Mouse (Mus musculus) lung, postnatal 4 days (tissue): ENCODE data around the gene Rin3.

Experiments
- DNase-seq, 2 experiments: peaks; one replicate each; pipeline ENCODE4 v3.0.0; 2021

The Rin3 gene

DNA sequence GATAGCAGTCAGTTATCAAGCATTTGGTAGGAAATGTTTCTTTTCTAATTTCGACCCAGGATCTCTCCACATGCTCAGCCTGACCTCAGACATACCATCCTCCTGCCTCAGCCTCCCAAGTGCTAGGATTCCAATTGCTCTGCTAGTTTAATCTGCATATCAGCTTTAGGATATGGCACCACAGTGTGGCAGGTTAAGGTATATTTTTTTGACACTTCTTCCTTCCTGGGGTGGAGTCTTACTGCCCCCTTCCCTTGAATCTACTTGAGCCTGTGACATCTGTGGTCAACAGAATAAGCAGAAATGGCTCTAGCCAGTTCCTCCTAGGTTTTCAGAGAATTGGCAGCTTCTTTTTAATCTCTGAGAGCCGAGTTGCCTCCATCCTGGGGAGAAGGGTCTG, 56.2 kb downstream of the Rin3 start:
- peak in 1 of 2 experiments; percentile 47 for DNase-seq

GRCm38 (mm10) chr12:102340471-102340870, 57.6 kb downstream of the Rin3 start:
- no peak for DNase-seq

GRCm38 (mm10) chr12:102342147-102342546, 59.3 kb downstream of the Rin3 start:
- no peak for DNase-seq

DNA sequence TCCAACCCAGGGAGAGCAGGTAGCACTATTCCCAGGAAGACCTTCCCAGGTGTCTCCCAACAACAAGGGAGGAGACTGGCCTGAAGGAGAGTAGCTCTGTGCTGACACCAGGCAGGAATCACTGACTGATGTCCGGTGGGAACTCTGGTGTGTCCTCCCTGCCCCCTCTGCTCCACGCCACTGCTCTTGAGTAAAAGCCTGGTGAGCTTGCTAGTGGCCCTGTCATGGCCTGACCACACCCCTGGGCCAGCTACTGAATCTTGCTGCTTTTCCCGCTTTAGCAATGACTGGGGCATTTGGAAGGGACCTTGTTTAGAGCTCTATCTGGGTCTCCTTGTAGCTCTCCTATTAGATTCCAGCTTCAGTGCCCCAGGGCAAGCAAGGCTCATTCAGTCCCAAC, 59.8 kb downstream of the Rin3 start:
- no peak for DNase-seq

DNA sequence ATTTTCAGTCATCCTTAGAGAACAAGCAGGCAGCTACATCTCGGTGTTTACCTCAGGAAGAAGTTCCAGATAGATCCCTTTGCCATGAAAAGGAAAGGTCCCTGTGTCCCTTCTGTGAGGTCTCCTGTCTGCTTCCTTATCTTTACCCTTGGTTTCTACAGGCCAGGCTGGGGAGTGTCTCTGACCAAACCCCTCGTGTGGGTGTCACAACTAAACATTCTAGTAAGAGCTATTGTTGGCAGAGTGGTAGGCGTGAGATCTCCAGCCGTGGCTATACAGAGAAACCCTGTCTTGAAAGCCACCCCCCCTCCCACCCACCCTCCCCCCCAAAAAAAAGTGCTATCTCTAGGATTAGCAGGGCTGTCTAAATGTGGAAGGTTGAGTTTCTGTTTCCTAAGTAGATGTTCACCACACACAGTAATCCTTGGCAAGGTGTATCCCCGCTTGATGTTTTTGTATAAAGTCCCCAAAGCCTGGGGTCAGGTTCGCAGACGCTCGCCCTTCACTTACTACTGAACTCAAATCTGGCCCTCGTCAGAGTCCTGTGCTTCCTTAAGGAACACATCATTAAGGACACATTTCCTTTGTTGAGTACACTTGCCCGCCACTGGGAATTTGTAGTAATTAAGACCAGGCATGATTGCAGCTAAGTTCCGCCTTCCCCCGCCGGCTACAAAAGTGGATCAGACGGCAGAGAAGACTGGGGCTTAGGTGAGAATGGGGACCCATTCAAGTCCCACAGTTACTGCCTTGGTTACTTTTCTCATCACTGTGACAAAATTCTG, 62.4 kb downstream of the Rin3 start:
- DNase-seq: no peak

- DNase-seq: peak in 1 of 2 experiments; percentile 71
Observed at GRCm38 (mm10) chr12:102346507-102346906, 63.7 kb downstream of the Rin3 start.

- DNase-seq: no peak
Observed at GRCm38 (mm10) chr12:102348447-102348846, 65.6 kb downstream of the Rin3 start.

DNA sequence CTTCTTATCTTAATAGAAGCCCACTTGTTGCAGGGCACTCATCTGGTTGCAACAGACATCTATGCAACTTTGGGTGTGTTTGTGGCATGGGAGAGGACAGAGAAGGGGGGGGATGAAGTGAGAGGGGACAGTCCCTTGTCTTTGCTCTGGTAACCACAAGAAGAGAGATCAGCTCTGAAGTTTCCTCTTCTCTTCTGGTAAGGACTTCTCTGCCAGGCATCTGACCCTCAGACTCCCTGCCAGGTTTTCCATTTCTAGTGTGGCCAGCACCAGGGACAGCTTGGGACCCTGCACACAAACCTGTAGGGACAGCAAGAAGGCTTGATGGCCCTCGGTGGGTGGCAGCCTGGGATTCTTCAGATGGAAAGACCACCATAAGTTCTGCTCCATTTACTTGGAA, 68.1 kb downstream of the Rin3 start:
- DNase-seq: no peak

DNA sequence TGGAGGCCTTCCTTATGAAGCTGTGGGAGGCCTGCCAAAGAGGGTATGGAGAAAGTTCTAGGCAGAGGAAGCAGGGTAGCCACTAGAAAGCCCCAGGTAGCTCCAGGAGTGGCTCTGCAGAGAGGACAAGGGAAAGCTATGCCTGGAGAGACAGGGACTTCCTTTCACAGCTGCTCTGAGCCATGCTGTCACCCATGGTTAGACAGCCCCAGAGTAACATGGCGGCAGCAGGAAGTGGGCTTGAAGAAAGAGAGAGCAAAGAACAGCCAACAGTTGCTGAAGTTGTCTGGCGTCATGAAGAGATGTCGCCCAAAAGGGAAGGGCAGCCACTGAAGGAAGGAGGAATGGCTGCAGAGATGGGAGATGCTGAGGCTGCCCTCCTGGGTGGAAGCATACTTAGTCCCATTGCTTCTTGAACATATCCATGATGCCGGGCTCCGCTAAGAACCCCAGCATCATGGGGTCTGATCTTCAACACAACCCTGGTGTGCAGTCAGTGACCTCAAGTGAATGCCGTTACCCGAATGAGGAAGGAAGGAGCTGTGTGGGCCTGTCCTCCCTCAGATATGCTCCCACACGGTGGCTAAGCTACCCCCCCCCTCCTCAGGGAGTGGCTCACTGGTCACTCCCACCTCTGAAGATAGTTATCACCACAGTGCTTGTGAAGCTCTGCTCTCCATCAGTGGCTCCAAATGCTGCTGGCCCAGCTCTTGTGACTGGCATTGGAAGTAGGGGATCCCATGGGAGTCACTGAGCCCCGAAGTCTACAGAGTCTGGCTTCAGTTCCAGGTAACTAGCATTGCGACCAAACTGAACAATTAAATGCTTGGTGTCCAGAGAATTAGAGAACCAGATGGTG, 71.5 kb downstream of the Rin3 start:
- DNase-seq: peak; percentile 37 to 41

DNA sequence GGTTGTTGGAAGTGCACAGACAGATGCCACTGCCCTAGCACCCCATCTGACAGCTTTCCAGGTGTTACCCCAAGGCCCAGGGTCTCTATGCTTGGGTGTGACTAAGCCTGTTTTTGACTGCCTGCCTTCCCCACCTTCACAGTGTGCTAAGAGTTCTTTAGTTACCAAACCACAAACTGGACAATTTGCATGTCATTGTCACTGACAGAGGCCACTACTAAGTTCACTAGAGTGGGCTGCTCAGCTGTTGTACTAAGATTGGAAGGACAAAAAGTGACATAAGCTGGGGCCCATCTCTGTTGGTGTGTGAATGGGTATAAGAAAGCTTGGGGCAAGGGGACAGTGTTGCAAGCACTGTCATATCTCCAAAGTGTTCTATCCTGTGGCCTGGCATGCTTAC, 72.9 kb downstream of the Rin3 start:
- no peak for DNase-seq

DNA sequence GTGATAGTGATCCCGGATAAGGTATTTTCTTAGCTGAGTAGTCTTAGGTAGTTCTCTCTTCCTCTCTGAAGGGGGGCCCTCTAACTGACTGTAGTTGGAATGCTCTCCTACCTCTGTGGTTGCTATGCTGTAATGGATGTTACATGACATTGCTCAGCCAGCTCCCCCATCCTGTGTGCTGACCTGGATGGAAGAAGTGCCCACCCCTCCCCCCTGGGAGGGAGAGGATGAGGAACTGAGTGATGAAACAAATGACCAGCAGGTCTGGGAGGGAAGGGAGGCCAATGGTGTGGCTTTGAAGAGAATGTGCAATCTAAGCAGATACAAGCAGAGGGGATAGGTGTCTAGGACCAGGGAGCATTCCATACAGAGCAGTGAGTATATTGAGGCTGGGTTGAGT, 73.9 kb downstream of the Rin3 start:
- DNase-seq: no peak

DNA sequence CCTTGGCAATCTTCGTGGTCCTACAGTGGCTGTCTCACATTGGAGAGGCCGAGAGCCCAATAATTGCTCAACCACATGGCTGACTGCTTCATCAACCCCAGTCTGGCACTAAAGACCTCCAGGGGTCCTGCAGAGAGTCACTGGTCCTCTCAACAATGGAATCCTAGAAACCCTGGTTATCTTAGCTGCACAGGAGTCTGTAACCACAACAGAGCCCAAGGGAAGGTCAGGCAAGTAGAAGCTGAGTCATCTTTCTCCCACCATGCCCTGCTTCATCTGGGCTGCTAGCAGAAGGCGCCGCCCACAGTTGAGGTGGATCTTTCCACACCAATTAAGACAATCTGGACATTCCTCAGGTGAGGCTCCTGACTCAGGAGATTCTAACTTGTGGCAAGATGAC, 76.5 kb downstream of the Rin3 start:
- no peak for DNase-seq

DNA sequence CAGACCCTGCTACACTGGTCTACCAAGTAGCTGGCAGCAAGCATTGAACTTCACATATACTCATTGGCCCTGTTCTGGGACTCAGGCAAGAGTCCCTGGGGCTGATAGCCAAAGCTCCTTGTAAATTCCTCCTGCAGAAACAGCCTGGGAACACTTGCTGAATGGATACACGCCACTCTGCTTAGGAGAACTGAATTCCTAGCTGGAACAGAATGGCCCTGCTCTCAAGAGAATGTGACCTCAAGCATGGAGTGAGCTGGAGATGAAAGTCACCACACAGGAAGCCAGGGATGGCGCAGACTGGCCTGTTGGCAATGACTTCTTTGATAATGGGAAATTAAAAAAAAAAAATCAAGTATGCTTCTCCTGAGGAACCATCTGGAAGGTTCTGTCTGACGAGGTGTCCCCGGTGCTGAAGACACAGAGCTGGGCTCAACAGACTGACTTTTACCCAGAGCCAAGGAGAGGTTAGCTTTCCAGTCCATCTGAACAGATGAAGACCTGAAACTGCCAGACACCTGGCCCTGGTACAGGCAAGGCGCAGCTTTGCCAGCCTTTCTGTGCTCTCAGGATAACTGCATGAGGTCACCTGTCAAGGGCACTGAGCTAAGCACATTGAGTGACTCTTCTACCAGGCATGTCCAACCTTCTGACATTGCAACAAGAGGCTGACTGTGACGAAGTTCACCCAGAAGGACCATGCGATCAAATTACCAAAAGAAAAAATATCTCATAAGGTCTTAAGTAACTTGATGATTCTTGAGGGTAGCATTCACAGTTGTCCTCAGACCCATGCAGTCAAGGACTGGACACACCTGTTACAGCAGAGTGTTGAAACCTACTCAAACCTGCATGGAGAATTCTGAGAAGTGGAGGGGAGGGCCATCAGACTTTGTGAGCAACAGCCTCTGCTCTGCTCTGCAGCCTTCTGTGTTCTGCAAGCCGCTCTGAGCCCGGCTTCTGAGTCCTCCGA, 78.6 kb downstream of the Rin3 start:
- no peak for DNase-seq

DNA sequence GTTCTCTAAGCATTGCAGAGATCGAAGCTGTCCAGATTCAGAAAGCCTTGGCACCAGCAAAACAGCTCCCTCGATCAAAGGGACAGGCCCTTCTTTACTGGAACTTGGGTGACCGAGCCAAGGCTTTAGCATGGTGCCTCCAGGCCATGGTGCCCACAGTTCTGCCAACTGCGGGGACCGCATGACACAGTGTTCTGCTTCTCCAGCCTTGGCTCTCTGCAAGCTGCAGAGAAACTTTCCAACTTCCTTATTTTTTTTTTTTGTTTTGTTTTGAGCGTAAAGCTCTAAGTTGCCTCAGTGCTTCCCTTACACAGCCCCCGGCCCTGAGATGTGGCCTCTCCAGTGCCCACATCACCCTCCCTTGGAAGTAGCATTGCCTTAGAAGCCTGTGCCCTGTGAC, 82.2 kb downstream of the Rin3 start:
- DNase-seq: peak; percentile 48

DNA sequence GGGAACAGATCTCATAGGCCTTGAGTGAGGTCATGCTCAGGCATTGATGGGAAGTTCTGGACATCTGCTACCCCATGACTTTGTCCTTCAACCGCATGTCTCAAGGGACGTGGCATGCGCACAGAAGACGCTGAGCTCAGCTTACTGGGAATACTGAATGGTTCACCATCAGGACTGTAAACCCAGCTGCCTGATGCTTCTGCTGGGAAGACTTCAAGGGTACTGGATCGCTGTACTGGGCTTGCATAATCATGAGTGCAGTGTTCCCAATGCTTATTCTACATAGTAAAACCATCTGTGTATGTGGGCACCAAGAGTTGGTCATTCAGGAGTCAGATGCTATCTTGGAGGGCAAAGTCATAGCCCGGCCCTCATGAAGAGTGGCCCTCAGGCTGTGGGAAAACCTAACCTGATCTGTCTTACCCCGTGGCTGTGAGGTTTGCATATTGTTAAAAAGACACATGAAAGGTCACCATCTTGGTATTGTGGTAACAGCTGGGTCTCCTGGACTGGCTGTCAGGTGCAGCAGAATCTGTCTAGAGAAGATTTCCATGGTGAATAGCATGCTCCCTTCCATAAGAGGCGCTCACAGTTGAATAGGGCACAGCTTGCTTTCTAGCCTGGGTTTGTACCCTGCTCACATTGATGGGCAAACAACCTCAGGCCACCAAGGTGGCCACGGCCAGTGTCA, 83.4 kb downstream of the Rin3 start:
- DNase-seq: no peak

- peak in 1 of 2 experiments; percentile 26 for DNase-seq
Observed at GRCm38 (mm10) chr12:102367075-102367474, 84.2 kb downstream of the Rin3 start.

DNA sequence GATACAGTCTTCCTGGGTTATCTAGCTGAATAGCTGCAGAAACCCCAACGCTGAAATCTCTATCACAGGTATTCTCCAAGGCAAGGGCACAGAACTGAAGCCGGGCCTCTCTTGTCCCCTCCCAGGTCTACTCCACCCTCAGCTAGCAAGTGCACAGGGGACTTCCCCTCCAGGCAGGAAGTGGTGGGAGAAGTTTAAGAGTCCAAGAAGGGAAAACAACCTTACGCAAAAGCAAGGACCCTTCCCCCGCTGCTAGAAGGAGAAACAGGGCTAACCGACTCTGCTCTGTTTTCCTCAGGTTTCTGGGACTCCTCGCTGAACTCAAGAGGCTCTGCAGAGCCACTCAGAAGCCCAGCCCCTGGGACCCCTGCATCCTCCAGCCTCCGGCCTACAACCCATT, 85.2 kb downstream of the Rin3 start:
- peak; percentile 51 to 56 for DNase-seq

DNA sequence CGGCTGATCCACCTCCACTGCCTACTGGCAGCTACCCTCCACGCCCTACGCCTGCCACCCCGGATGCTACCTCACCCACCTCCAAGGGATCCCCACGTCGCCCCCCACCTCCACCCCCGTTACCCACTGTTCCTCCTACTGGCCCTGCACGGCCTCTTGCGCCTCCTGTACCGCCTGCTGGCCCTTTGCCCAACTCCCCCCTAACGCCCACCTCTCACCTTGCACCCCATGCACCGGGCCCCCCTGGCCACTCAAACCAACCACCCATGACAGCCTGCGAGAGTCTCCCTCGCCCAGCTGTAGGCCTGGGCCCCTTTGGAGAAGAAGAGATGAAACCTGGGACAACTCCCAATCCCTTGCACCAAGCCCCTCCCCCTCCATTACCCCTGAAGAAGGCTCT, 85.7 kb downstream of the Rin3 start:
- DNase-seq: peak in 1 of 2 experiments; percentile 28

GRCm38 (mm10) chr12:102369488-102370235, 86.8 kb downstream of the Rin3 start:
- peak in 1 of 2 experiments; percentile 25 for DNase-seq

GRCm38 (mm10) chr12:102370931-102371500, 88.2 kb downstream of the Rin3 start:
- DNase-seq: no peak

GRCm38 (mm10) chr12:102372322-102372721, 89.5 kb downstream of the Rin3 start:
- DNase-seq: no peak
